Mouse (Mus musculus) cerebellum, adult 2 months (tissue): Measurements from ENCODE around the gene Cntnap2. TPM values are rescaled to one million over a fixed set of nuclear protein-coding genes. Genes with fewer than 3 reads are reported as not detected.

ENCODE experiments used
- DNase-seq, 2 experiments: peaks; one replicate each; pipeline ENCODE4 v3.0.0; 2021
- H3K27ac ChIP-seq: fragments of 200-500 bp; 2 replicates; pipeline ENCODE4 v1.5.1; 2012; ENCODE audit warnings: low read length, control low read depth, inconsistent platforms; ENCODE audit not compliant: insufficient read depth
- H3K27me3 ChIP-seq: fragments of 200-500 bp; 2 replicates; pipeline ENCODE4 v1.6.1; 2012; ENCODE audit warnings: inconsistent platforms, mild to moderate bottlenecking, low read length, moderate library complexity; ENCODE audit not compliant: control insufficient read depth, insufficient read depth
- H3K4me1 ChIP-seq: fragments of 200-500 bp; 2 replicates; pipeline ENCODE4 v1.6.1; 2011; ENCODE audit warnings: low read length; ENCODE audit not compliant: control insufficient read depth, insufficient read depth
- H3K4me3 ChIP-seq: fragments of 200-500 bp; replicated peaks from 2 replicates; pipeline ENCODE3; 2011; ENCODE audit warnings: mild to moderate bottlenecking, low read depth, low read length, control low read depth; ENCODE audit not compliant: insufficient read depth
- CTCF ChIP-seq: fragments of 200-500 bp; IDR thresholded peaks from 2 replicates; pipeline ENCODE4 v1.5.1; 2011; ENCODE audit warnings: low read depth, mild to moderate bottlenecking, control low read depth, low read length, moderate library complexity, borderline replicate concordance; ENCODE audit not compliant: insufficient read depth
- POLR2A ChIP-seq: fragments of 200-500 bp; IDR thresholded peaks from 2 replicates; pipeline ENCODE4 v1.6.1; 2011; ENCODE audit warnings: low read length, control low read depth, borderline replicate concordance; ENCODE audit not compliant: insufficient read depth
- WGBS: fragments of 180-500 bp; shearing (Covaris S2); methylation state at CpG from one replicate; pipeline ENCODE4 v1.1.7; 2018; 5-methylcytosine and 5-hydroxymethylcytosine counted together
- polyA plus RNA-seq: library from polyadenylated mRNA; depleted of rRNA; stranded (reverse); fragments of >200 nt; gene quantifications from 2 replicates; pipeline ENCODE4 v1.2.3, GENCODE M21; 2012

The Cntnap2 gene
- polyA plus RNA-seq, 1 experiment: 32.4 TPM

GRCm38 (mm10) chr6:47267236-47267635, 2208.1 kb downstream of the Cntnap2 start:
- Histone ChIP-seq H3K4me3 (no peak overlapping the region), H3K4me1 (no peaks in the 10 kb centered on the region; the same call in 1 of the 2 replicates), H3K27me3 (no peaks in the 10 kb centered on the region), H3K27ac (no peak overlapping the region)
- no peak for TF ChIP-seq POLR2A
- no peak for TF ChIP-seq CTCF
- 61% methylated on average over 3 of the region's 3 CpGs for WGBS
- DNase-seq: no peak

- TF ChIP-seq CTCF (no peak), POLR2A (no peak)
- Histone ChIP-seq H3K4me1 (peaks cover 5% of the 10 kb centered on the region), H3K4me3 (no peak overlapping the region), H3K27me3 (no peaks in the 10 kb centered on the region), H3K27ac (no peak overlapping the region)
- no peak for DNase-seq
- 89% methylated on average over 3 of the region's 3 CpGs for WGBS
Observed at GRCm38 (mm10) chr6:47269455-47269854, 2210.3 kb downstream of the Cntnap2 start.

- TF ChIP-seq POLR2A (no peak), CTCF (no peak)
- no peaks in the 10 kb centered on the region for H3K27me3 ChIP-seq
- 96% methylated on average over 3 of the region's 3 CpGs for WGBS
- H3K4me3 ChIP-seq: no peak overlapping the region
- no peak overlapping the region for H3K27ac ChIP-seq
- H3K4me1 ChIP-seq: peaks cover 5% of the 10 kb centered on the region
- no peak for DNase-seq
Observed at GRCm38 (mm10) chr6:47271576-47271975, 2212.4 kb downstream of the Cntnap2 start.

GRCm38 (mm10) chr6:47272606-47273575, 2213.7 kb downstream of the Cntnap2 start:
- TF ChIP-seq CTCF (no peak), POLR2A (no peak)
- Histone ChIP-seq H3K4me3 (no peak overlapping the region), H3K4me1 (peaks cover 5% of the 10 kb centered on the region), H3K27me3 (no peaks in the 10 kb centered on the region), H3K27ac (no peak overlapping the region)
- 23% methylated on average over 8 of the region's 8 CpGs for WGBS
- DNase-seq: peak in 1 of 2 experiments; percentile 6

- 87% methylated on average over 2 of the region's 2 CpGs for whole genome bisulfite sequencing
- no peak for DNase-seq
- H3K27me3 ChIP-seq: no peaks in the 10 kb centered on the region
- no peak overlapping the region for H3K27ac ChIP-seq
- TF ChIP-seq POLR2A (no peak), CTCF (no peak)
- peaks cover 5% of the 10 kb centered on the region for H3K4me1 ChIP-seq
- H3K4me3 ChIP-seq: no peak overlapping the region
Observed at GRCm38 (mm10) chr6:47275065-47275464, 2215.9 kb downstream of the Cntnap2 start.

- no peak overlapping the region for H3K4me3 ChIP-seq
- no peaks in the 10 kb centered on the region for H3K4me1 ChIP-seq
- no peak for TF ChIP-seq CTCF
- TF ChIP-seq POLR2A: no peak
- DNase-seq: no peak
- 78% methylated on average over 1 of the region's 1 CpGs for WGBS
- H3K27ac ChIP-seq: no peak overlapping the region
- no peaks in the 10 kb centered on the region for H3K27me3 ChIP-seq
Observed at GRCm38 (mm10) chr6:47279183-47279582, 2220.0 kb downstream of the Cntnap2 start.

- H3K27me3 ChIP-seq: no peaks in the 10 kb centered on the region
- no peak overlapping the region for H3K27ac ChIP-seq
- no peak overlapping the region for H3K4me3 ChIP-seq
- TF ChIP-seq CTCF: no peak
- TF ChIP-seq POLR2A: no peak
- DNase-seq: no peak
- H3K4me1 ChIP-seq: no peaks in the 10 kb centered on the region
Observed at GRCm38 (mm10) chr6:47281584-47281983, 2222.4 kb downstream of the Cntnap2 start.

GRCm38 (mm10) chr6:47284794-47285193, 2225.6 kb downstream of the Cntnap2 start:
- WGBS: 66% methylated on average over 2 of the region's 2 CpGs
- no peak for DNase-seq
- TF ChIP-seq POLR2A (no peak), CTCF (no peak)
- Histone ChIP-seq H3K4me1 (no peaks in the 10 kb centered on the region), H3K27me3 (no peaks in the 10 kb centered on the region), H3K4me3 (no peak overlapping the region), H3K27ac (no peak overlapping the region)
